Mouse (Mus musculus) MEL (cell line): ENCODE measurements at regions not wholly inside any gene's neighbourhood (a gene's known extent, or its start where the extent isn't known, plus 50 kb on each side); places are given as distances from the start of the nearest gene placed in this dataset.

ENCODE experiments used
- DNase-seq: peaks from one replicate; pipeline ENCODE4 v3.0.0; 2011; ENCODE audit warnings: low read depth, low spot score
- H3K27ac ChIP-seq: 2 replicates; pipeline ENCODE4 v1.5.1; 2012; ENCODE audit warnings: low read depth, mild to moderate bottlenecking, control low read depth, low read length, moderate library complexity; ENCODE audit not compliant: control insufficient read depth
- H3K27me3 ChIP-seq, 2 experiments: fragments of 150-350 bp in 1 of 2; sonication (generic) in 1 of 2; 2 replicates each; pipeline ENCODE4 v1.6.1; 2012; ENCODE audit warnings: low read length in 2 of 2, mild to moderate bottlenecking in 2 of 2, improper control_type of control experiment in 1 of 2, moderate library complexity in 1 of 2; ENCODE audit not compliant: insufficient read depth in 2 of 2, control insufficient read depth in 1 of 2
- H3K36me3 ChIP-seq, 2 experiments: 2 replicates each; pipeline ENCODE4 v1.6.1; 2012 to 2014; ENCODE audit warnings: low read length in 2 of 2, improper control_type of control experiment in 1 of 2, inconsistent platforms in 1 of 2, mild to moderate bottlenecking in 1 of 2; ENCODE audit not compliant: insufficient read depth in 2 of 2, control insufficient read depth in 1 of 2
- H3K4me1 ChIP-seq, 2 experiments: fragments of 150-350 bp in 1 of 2; sonication (generic) in 1 of 2; 2 replicates each; pipeline ENCODE4 v1.6.1; 2012; ENCODE audit warnings: low read length in 2 of 2, improper control_type of control experiment in 1 of 2, mild to moderate bottlenecking in 1 of 2; ENCODE audit not compliant: insufficient read depth in 2 of 2, control insufficient read depth in 1 of 2
- H3K4me3 ChIP-seq, 2 experiments: fragments of 150-350 bp in 1 of 2; sonication (generic) in 1 of 2; 2 replicates each; pipeline ENCODE4 v1.5.1; 2012; ENCODE audit warnings: low read depth in 2 of 2, low read length in 2 of 2, mild to moderate bottlenecking in 2 of 2, moderate library complexity in 2 of 2, control low read depth in 1 of 2, improper control_type of control experiment in 1 of 2; ENCODE audit not compliant: control insufficient read depth in 1 of 2, insufficient read depth in 1 of 2
- H3K79me2 ChIP-seq: 2 replicates; pipeline ENCODE4 v1.6.1; 2012; ENCODE audit warnings: mild to moderate bottlenecking, low read length, moderate library complexity; ENCODE audit not compliant: control insufficient read depth, poor library complexity, insufficient read depth
- H3K9ac ChIP-seq: 2 replicates; pipeline ENCODE4 v1.6.1; 2012; ENCODE audit warnings: low read depth, mild to moderate bottlenecking, control low read depth, low read length, moderate library complexity; ENCODE audit not compliant: control insufficient read depth, poor library complexity, severe bottlenecking
- H3K9me3 ChIP-seq: fragments of 150-350 bp; sonication (generic); replicated peaks from 2 replicates; pipeline ENCODE4 v1.6.1; 2012; ENCODE audit warnings: mild to moderate bottlenecking, low read length, improper control_type of control experiment, moderate library complexity; ENCODE audit not compliant: insufficient read depth
- BHLHE40 ChIP-seq: IDR thresholded peaks from 2 replicates; pipeline ENCODE4 v1.6.1; 2012; ENCODE audit warnings: low read depth, mild to moderate bottlenecking, inconsistent platforms, low read length, improper control_type of control experiment, borderline replicate concordance
- CTCF ChIP-seq, 3 experiments: IDR thresholded peaks in 2 of 3; conservative IDR thresholded peaks in 1 of 3; 2 replicates each; pipeline ENCODE4 v1.5.1; 2011 to 2012; ENCODE audit warnings: low read length in 3 of 3, low read depth in 2 of 3, mild to moderate bottlenecking in 2 of 3, improper control_type of control experiment in 1 of 3, inconsistent platforms in 1 of 3, mixed read lengths in 1 of 3, moderate library complexity in 1 of 3; ENCODE audit not compliant: control insufficient read depth in 1 of 3, insufficient read depth in 1 of 3, poor library complexity in 1 of 3, severe bottlenecking in 1 of 3
- E2F4 ChIP-seq: IDR thresholded peaks from 2 replicates; pipeline ENCODE4 v1.6.1; 2011; ENCODE audit warnings: low read depth, low read length, improper control_type of control experiment, borderline replicate concordance
- ELF1 ChIP-seq: IDR thresholded peaks from 2 replicates; pipeline ENCODE4 v1.6.1; 2014; ENCODE audit warnings: low read depth, mild to moderate bottlenecking, inconsistent platforms, low read length, improper control_type of control experiment, moderate library complexity
- EP300 ChIP-seq, 2 experiments: IDR thresholded peaks; 2 replicates each; pipeline ENCODE4 v1.6.1; 2011; ENCODE audit warnings: improper control_type of control experiment in 2 of 2, low read length in 2 of 2, low read depth in 1 of 2, mild to moderate bottlenecking in 1 of 2
- ETS1 ChIP-seq: IDR thresholded peaks from 2 replicates; pipeline ENCODE4 v1.6.1; 2012; ENCODE audit warnings: low read depth, mild to moderate bottlenecking, inconsistent platforms, low read length, improper control_type of control experiment, moderate library complexity
- GABPA ChIP-seq: IDR thresholded peaks from 2 replicates; pipeline ENCODE4 v1.6.1; 2012; ENCODE audit warnings: low read depth, mild to moderate bottlenecking, inconsistent platforms, low read length, improper control_type of control experiment, moderate library complexity
- GATA1 ChIP-seq: IDR thresholded peaks from 2 replicates; pipeline ENCODE4 v1.6.1; 2011; ENCODE audit warnings: low read depth, low read length, improper control_type of control experiment
- JUND ChIP-seq: IDR thresholded peaks from 2 replicates; pipeline ENCODE4 v1.6.1; 2011; ENCODE audit warnings: low read depth, mild to moderate bottlenecking, improper control_type of control experiment, low read length
- MAFK ChIP-seq: IDR thresholded peaks from 2 replicates; pipeline ENCODE4 v1.6.1; 2011; ENCODE audit warnings: low read depth, mild to moderate bottlenecking, low read length, improper control_type of control experiment, borderline replicate concordance
- MAX ChIP-seq: IDR thresholded peaks from 2 replicates; pipeline ENCODE4 v1.6.1; 2011; ENCODE audit warnings: low read length, improper control_type of control experiment
- MAZ ChIP-seq: IDR thresholded peaks from 2 replicates; pipeline ENCODE4 v1.6.1; 2012; ENCODE audit warnings: low read depth, mild to moderate bottlenecking, inconsistent platforms, low read length, improper control_type of control experiment
- MEF2A ChIP-seq: IDR thresholded peaks from 2 replicates; pipeline ENCODE4 v1.6.1; 2014; ENCODE audit warnings: low read depth, mild to moderate bottlenecking, inconsistent platforms, low read length, improper control_type of control experiment; ENCODE audit not compliant: poor library complexity, insufficient replicate concordance, severe bottlenecking; ENCODE audit errors: extremely low read depth
- MXI1 ChIP-seq: IDR thresholded peaks from 2 replicates; pipeline ENCODE4 v1.6.1; 2011; ENCODE audit warnings: mild to moderate bottlenecking, low read depth, low read length, improper control_type of control experiment
- MYC ChIP-seq: IDR thresholded peaks from 2 replicates; pipeline ENCODE4 v1.6.1; 2011; ENCODE audit warnings: low read depth, mild to moderate bottlenecking, low read length, improper control_type of control experiment, moderate library complexity
- NELFE ChIP-seq: IDR thresholded peaks from 2 replicates; pipeline ENCODE4 v1.6.1; 2011; ENCODE audit warnings: low read depth, low read length, improper control_type of control experiment
- NRF1 ChIP-seq: IDR thresholded peaks from 2 replicates; pipeline ENCODE4 v1.6.1; 2014; ENCODE audit warnings: low read depth, mild to moderate bottlenecking, inconsistent platforms, low read length, improper control_type of control experiment, moderate library complexity; ENCODE audit not compliant: poor library complexity, insufficient read depth, severe bottlenecking
- POLR2AphosphoS5 ChIP-seq: IDR thresholded peaks from 2 replicates; pipeline ENCODE4 v1.6.1; 2012; ENCODE audit warnings: low read depth, borderline replicate concordance, mild to moderate bottlenecking, inconsistent platforms, low read length, moderate library complexity, mixed read lengths
- RAD21 ChIP-seq: IDR thresholded peaks from 2 replicates; pipeline ENCODE4 v1.6.1; 2011; ENCODE audit warnings: mild to moderate bottlenecking, low read depth, low read length, improper control_type of control experiment
- RCOR1 ChIP-seq: IDR thresholded peaks from 2 replicates; pipeline ENCODE4 v1.6.1; 2012; ENCODE audit warnings: low read depth, mild to moderate bottlenecking, inconsistent platforms, low read length, improper control_type of control experiment
- TBP ChIP-seq: IDR thresholded peaks from 2 replicates; pipeline ENCODE4 v1.8.0; 2011; ENCODE audit warnings: low read depth, low read length, improper control_type of control experiment
- TCF12 ChIP-seq: IDR thresholded peaks from 2 replicates; pipeline ENCODE4 v1.6.1; 2014; ENCODE audit warnings: low read depth, mild to moderate bottlenecking, inconsistent platforms, low read length, improper control_type of control experiment, moderate library complexity
- USF1 ChIP-seq: IDR thresholded peaks from 2 replicates; pipeline ENCODE4 v1.6.1; 2014; ENCODE audit warnings: low read depth, mild to moderate bottlenecking, inconsistent platforms, low read length, improper control_type of control experiment, moderate library complexity
- USF2 ChIP-seq, 2 experiments: IDR thresholded peaks; 2 replicates each; pipeline ENCODE4 v1.6.1; 2011 to 2012; ENCODE audit warnings: improper control_type of control experiment in 2 of 2, low read length in 2 of 2, borderline replicate concordance in 1 of 2, inconsistent platforms in 1 of 2, low read depth in 1 of 2, mild to moderate bottlenecking in 1 of 2; ENCODE audit not compliant: insufficient read depth in 1 of 2
- ZC3H11A ChIP-seq: IDR thresholded peaks from 2 replicates; pipeline ENCODE4 v1.6.1; 2012; ENCODE audit warnings: low read depth, mild to moderate bottlenecking, inconsistent platforms, low read length, improper control_type of control experiment
- ZKSCAN1 ChIP-seq: IDR thresholded peaks from 2 replicates; pipeline ENCODE4 v1.6.1; 2012; ENCODE audit warnings: low read depth, mild to moderate bottlenecking, inconsistent platforms, low read length, improper control_type of control experiment, moderate library complexity
- ZMIZ1 ChIP-seq: IDR thresholded peaks from 2 replicates; pipeline ENCODE4 v1.6.1; 2012; ENCODE audit warnings: low read depth, mild to moderate bottlenecking, inconsistent platforms, low read length, improper control_type of control experiment, moderate library complexity
- ZNF384 ChIP-seq: IDR thresholded peaks from 2 replicates; pipeline ENCODE4 v1.6.1; 2012; ENCODE audit warnings: low read depth, mild to moderate bottlenecking, inconsistent platforms, low read length, improper control_type of control experiment

- no peak overlapping the region for H3K27ac ChIP-seq
- no peaks in the 10 kb centered on the region for H3K79me2 ChIP-seq
- TF ChIP-seq NELFE, result no peak
- no peak for TF ChIP-seq GATA1
- TF ChIP-seq E2F4, result no peak
- no peak for TF ChIP-seq GABPA
- TF ChIP-seq MAX, result no peak
- no peak for TF ChIP-seq RCOR1
- TF ChIP-seq NRF1, result no peak
- no peak for TF ChIP-seq EP300 (IDR thresholded peaks at IDR 0.05; ENCODE audit: low read depth in 1 of 2, low read length in 2 of 2)
- no peak for TF ChIP-seq RAD21
- no peak for TF ChIP-seq CTCF (IDR thresholded peaks at IDR 0.05 in 2 of 3, conservative IDR thresholded peaks at IDR 0.05 in 1 of 3; ENCODE audit: control insufficient read depth in 1 of 3, insufficient read depth in 1 of 3, low read depth in 2 of 3, low read length in 3 of 3, poor library complexity in 1 of 3, severe bottlenecking in 1 of 3)
- TF ChIP-seq MAZ, result no peak
- TF ChIP-seq ZKSCAN1, result no peak
- no peak for TF ChIP-seq TBP
- TF ChIP-seq USF2 (IDR thresholded peaks at IDR 0.05; ENCODE audit: borderline replicate concordance in 1 of 2, insufficient read depth in 1 of 2, low read depth in 1 of 2, low read length in 2 of 2), result no peak
- no peak for TF ChIP-seq JUND
- no peak for TF ChIP-seq ZC3H11A
- no peak for TF ChIP-seq USF1
- no peak for TF ChIP-seq MEF2A
- TF ChIP-seq ETS1, result no peak
- no peak for TF ChIP-seq ELF1
- no peak overlapping the region for H3K4me3 ChIP-seq
- no peak for DNase-seq
- H3K9ac ChIP-seq, result no peak overlapping the region
- H3K36me3 ChIP-seq, result no peaks in the 10 kb centered on the region
- no peaks in the 10 kb centered on the region for H3K4me1 ChIP-seq
- H3K9me3 ChIP-seq, result no peaks in the 10 kb centered on the region
- no peaks in the 10 kb centered on the region; a peak in 2 of 4 replicates for H3K27me3 ChIP-seq
Observed at GRCm38 (mm10) chr1:138369953-138370482, 96.5 kb downstream of the Atp6v1g3 start.

- H3K4me1 ChIP-seq, result no peaks in the 10 kb centered on the region
- H3K27ac ChIP-seq, result no peak overlapping the region
- H3K9ac ChIP-seq, result no peak overlapping the region
- TF ChIP-seq MAZ (no peak), EP300 (IDR thresholded peaks at IDR 0.05; ENCODE audit: low read depth in 1 of 2, low read length in 2 of 2) (no peak), ETS1 (no peak), MYC (no peak), POLR2AphosphoS5 (no peak), USF2 (IDR thresholded peaks at IDR 0.05; ENCODE audit: borderline replicate concordance in 1 of 2, insufficient read depth in 1 of 2, low read depth in 1 of 2, low read length in 2 of 2) (no peak), ZKSCAN1 (no peak), MAFK (no peak), GABPA (no peak), ZMIZ1 (no peak), JUND (no peak), USF1 (no peak), MXI1 (no peak), E2F4 (no peak), RAD21 (no peak), RCOR1 (no peak), BHLHE40 (no peak), TCF12 (no peak), NRF1 (no peak), ZNF384 (no peak)
- DNase-seq, result no peak
- no peaks in the 10 kb centered on the region for H3K36me3 ChIP-seq
- H3K27me3 ChIP-seq, result no peaks in the 10 kb centered on the region; a peak in 2 of 4 replicates
- H3K4me3 ChIP-seq, result no peak overlapping the region
- H3K79me2 ChIP-seq, result no peaks in the 10 kb centered on the region
- H3K9me3 ChIP-seq, result no peaks in the 10 kb centered on the region
Observed at GRCm38 (mm10) chr1:138371474-138371873, 97.9 kb downstream of the Atp6v1g3 start.
